Mouse (Mus musculus) Patski (cell line): ENCODE data around the gene Opn3. TPM values are rescaled to one million over a fixed set of nuclear protein-coding genes. Genes with fewer than 3 reads are reported as not detected.

ENCODE experiments used
- ATAC-seq: fragments of 100-300 bp; one replicate; pipeline ENCODE4 v1.8.0; 2021
- CTCF ChIA-PET: fragments of 350-600 bp; sonication (Branson Sonifier 250); formaldehyde crosslinking; loops from one replicate; lab custom pipeline; 2022; ENCODE audit warnings: inconsistent platforms; lab: Charles Lee
- POLR2A ChIA-PET: fragments of 350-600 bp; sonication (Branson Sonifier 250); formaldehyde crosslinking; loops from one replicate; lab custom pipeline; 2022; ENCODE audit warnings: antibody characterized with exemption, inconsistent platforms; lab: Charles Lee
- DNase-seq: peaks from one replicate; pipeline ENCODE4 v3.0.0-alpha.2; 2011; ENCODE audit warnings: low read depth, low spot score
- H3K27me3 ChIP-seq: fragments of 371-371 bp; one replicate; pipeline ENCODE4 v1.5.1; 2021
- CTCF ChIP-seq: fragments of 100-300 bp; IDR thresholded peaks from one replicate; pipeline ENCODE4 v1.5.1; 2021
- in situ Hi-C: fragments of 300-500 bp; cut with MboI; formaldehyde crosslinking; loops from 3 replicates; pipeline ENCODE4 v1.11.1; 2018; ENCODE audit warnings: low pct_unique_long_range_greater_than_20kb, mixed read lengths
- polyA plus RNA-seq: library from polyadenylated mRNA; unstranded; gene quantifications from one replicate; pipeline ENCODE4 v1.2.3, GENCODE M21; 2021

The Opn3 gene
- polyA plus RNA-seq, 1 experiment from 2014 or later, result 0.58 TPM

- CTCF ChIA-PET, result no interaction called here
- no peak for ATAC-seq
- in situ Hi-C loops, result no loop called here
- DNase-seq, result no peak
- POLR2A ChIA-PET, result no interaction called here
- no peak for TF ChIP-seq CTCF
- peaks cover 27% of the 10 kb centered on the region for H3K27me3 ChIP-seq
These were observed 61.5 kb downstream of the Opn3 start for GRCm38 (mm10) chr1:175631080-175631479.

GRCm38 (mm10) chr1:175630345-175630744 lies 62.2 kb downstream of the Opn3 start:
- in situ Hi-C loops, result no loop called here
- no peak for ATAC-seq
- no peak for DNase-seq
- ChIA-PET CTCF (interaction anchor here (1.8 kb wide), 1 partner anchor 21 kb away, joined by 4 read pairs; no protein-coding TSS in a partner anchor), POLR2A (no interaction called here)
- H3K27me3 ChIP-seq, result peaks cover 27% of the 10 kb centered on the region
- TF ChIP-seq CTCF, result no peak

GRCm38 (mm10) chr1:175629248-175629647 lies 63.3 kb downstream of the Opn3 start:
- CTCF ChIA-PET, result interaction anchor here (1.8 kb wide), 1 partner anchor 20 kb away, joined by 4 read pairs; no protein-coding TSS in a partner anchor
- POLR2A ChIA-PET, result no interaction called here
- no peak for TF ChIP-seq CTCF
- H3K27me3 ChIP-seq, result peaks cover 22% of the 10 kb centered on the region
- ATAC-seq (no peak), DNase-seq (no peak)
- in situ Hi-C loops, result loop anchor here (5.0 kb wide), 1 partner anchor 63 kb away; the partner anchor contains the start of genes Chml and Opn3

- CTCF ChIA-PET, result no interaction called here
- POLR2A ChIA-PET, result no interaction called here
- peaks cover 17% of the 10 kb centered on the region for H3K27me3 ChIP-seq
- DNase-seq (no peak), ATAC-seq (no peak)
- peak; percentile 49 for TF ChIP-seq CTCF
- in situ Hi-C loops, result loop anchor here (5.0 kb wide), 1 partner anchor 66 kb away; the partner anchor contains the start of genes Chml and Opn3
These were observed 66.4 kb downstream of the Opn3 start for GRCm38 (mm10) chr1:175625990-175626692.

- no peak for TF ChIP-seq CTCF
- ATAC-seq, result peak; percentile 100
- peaks cover 10% of the 10 kb centered on the region for H3K27me3 ChIP-seq
- in situ Hi-C loops, result loop anchor here (5.0 kb wide), 1 partner anchor 67 kb away; the partner anchor contains the start of genes Chml and Opn3
- ChIA-PET POLR2A (no interaction called here), CTCF (no interaction called here)
- DNase-seq, result peak; percentile 87
These were observed 67.2 kb downstream of the Opn3 start, which contains the start of gene Fh1 for GRCm38 (mm10) chr1:175625257-175625879. Fh1 (minus strand) TSS chr1:175625635.

GRCm38 (mm10) chr1:175623656-175624055 lies 68.9 kb downstream of the Opn3 start:
- ChIA-PET CTCF (interaction anchor here (0.9 to 1.6 kb wide), 2 partner anchors 16 to 45 kb away, joined by 3 to 4 read pairs; no protein-coding TSS in a partner anchor), POLR2A (no interaction called here)
- ATAC-seq (no peak), DNase-seq (no peak)
- H3K27me3 ChIP-seq, result peaks cover 4% of the 10 kb centered on the region
- in situ Hi-C loops, result no loop called here
- TF ChIP-seq CTCF, result no peak

GRCm38 (mm10) chr1:175619814-175620431 lies 72.7 kb downstream of the Opn3 start, which contains the start of gene Kmo:
Kmo (plus strand) TSS chr1:175620381.
- no peak for ATAC-seq
- in situ Hi-C loops, result no loop called here

GRCm38 (mm10) chr1:175614992-175615391 lies 77.6 kb downstream of the Opn3 start:
- POLR2A ChIA-PET, result no interaction called here
- CTCF ChIA-PET, result no interaction called here
- DNase-seq, result no peak
- ATAC-seq, result no peak
- H3K27me3 ChIP-seq, result no peaks in the 10 kb centered on the region
- no peak for TF ChIP-seq CTCF
- in situ Hi-C loops, result no loop called here

More at GRCm38 (mm10) chr1:175619814-175620431, 72.7 kb downstream of the Opn3 start, which contains the start of gene Kmo:
- ChIA-PET CTCF (no interaction called here), POLR2A (no interaction called here)
- DNase-seq, result no peak
- H3K27me3 ChIP-seq, result no peaks in the 10 kb centered on the region
- TF ChIP-seq CTCF, result no peak

Other genes with a start within 250 kb of the Opn3 start
- 0.27 TPM for gene Rgs7, start 200.3 kb downstream of the Opn3 start, polyA plus RNA-seq
- 0.10 TPM for gene Kmo, start 72.4 kb downstream of the Opn3 start, polyA plus RNA-seq
- 146 TPM for gene Fh1, start 67.1 kb downstream of the Opn3 start, polyA plus RNA-seq
- 3.8 TPM for gene Chml, start 125 bp upstream of the Opn3 start, polyA plus RNA-seq
- gene Wdr64, start 5.8 kb upstream of the Opn3 start, polyA plus RNA-seq, result not detected
- 18.3 TPM for gene Exo1, start 187.8 kb upstream of the Opn3 start, polyA plus RNA-seq
- gene Gm38100, start 227.6 kb upstream of the Opn3 start, polyA plus RNA-seq, result not detected